Mouse (Mus musculus) skeletal muscle tissue, postnatal 0 days (tissue): Measurements from ENCODE around the gene Ankrd60. TPM values are rescaled to one million over a fixed set of nuclear protein-coding genes. Genes with fewer than 3 reads are reported as not detected.

Experiments
- polyA plus RNA-seq: library from polyadenylated mRNA; unstranded; fragments of >200 nt; fragmentation: Nextera tagmentation; extraction: Ambion mirVana; gene quantifications from 2 replicates; pipeline ENCODE4 v1.2.1, GENCODE M21; 2015

Gene Ankrd60
- polyA plus RNA-seq: not detected in 2 replicates

DNA sequence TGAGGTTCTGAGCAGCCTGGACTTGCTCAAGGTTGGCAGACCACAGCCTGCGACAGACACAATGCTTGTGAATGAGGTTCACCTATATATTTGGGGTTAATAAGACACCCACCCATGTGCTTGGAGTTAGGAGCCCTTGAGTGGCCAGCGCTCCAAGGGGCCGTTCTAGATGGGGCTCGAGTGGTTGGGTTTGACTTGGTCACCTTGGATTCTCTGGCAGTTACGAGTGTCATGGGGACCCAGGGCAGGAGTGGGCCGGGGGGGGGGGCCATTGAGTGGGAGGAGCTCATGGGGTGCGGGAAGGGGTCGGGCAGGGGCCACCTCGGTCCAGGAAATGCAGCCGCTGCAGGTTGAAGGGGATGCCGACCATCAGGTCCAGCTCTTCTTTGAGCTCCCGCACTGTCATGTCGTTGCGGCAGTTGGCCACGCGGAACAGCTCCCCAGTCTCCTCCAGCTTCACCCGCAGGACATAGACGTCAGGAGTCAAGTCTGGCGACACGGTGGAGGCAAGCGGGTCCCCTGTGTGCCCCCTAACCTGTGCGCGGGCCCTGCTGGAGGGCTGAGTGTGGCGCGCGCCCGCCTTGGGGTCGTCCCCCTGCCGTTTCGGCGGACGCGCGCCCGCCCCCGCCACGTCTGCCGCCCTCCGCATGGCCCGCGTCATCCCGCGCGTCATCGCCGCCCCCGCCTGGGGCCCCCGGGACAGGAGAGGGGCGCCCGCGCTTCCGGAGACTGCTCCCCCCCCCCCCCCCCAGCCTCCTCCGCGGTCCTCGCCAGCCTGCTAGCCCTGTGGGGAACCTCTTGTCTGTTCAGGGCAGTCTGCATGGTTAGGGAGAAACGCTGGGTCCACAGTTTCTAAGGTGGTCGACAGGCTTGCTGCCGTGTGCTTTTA, at the start of gene Ankrd60:
Ankrd60 (minus strand) TSS at position 697 of the 889 bp plus-strand sequence.

GRCm38 (mm10) chr2:173522376-173522775, 55.8 kb downstream of the Ankrd60 start, which contains the start of gene 1700021F07Rik:
Gene 1700021F07Rik, plus strand, starts transcription at chr2:173522586.

Other genes with a start within 250 kb of the Ankrd60 start
- gene 1700021F07Rik, start 55.8 kb downstream of the Ankrd60 start, polyA plus RNA-seq: not detected in 2 replicates
- 37.8 and 43.8 TPM in 2 replicates for gene Rab22a, start 81.4 kb upstream of the Ankrd60 start, polyA plus RNA-seq
- gene 1700010B08Rik, start 141.1 kb upstream of the Ankrd60 start, polyA plus RNA-seq: not detected in 2 replicates
- 15.8 and 18.0 TPM in 2 replicates for gene Vapb, start 159.1 kb upstream of the Ankrd60 start, polyA plus RNA-seq